Mouse (Mus musculus): ENCODE data around the gene Dpp6. TPM values are rescaled to one million over a fixed set of nuclear protein-coding genes. Genes with fewer than 3 reads are reported as not detected.
A peak's percentile ranks its signal among the peaks of the same experiment; 100 is the strongest.

Gene Dpp6
- polyA plus RNA-seq, 1 experiment from 2014 or later = 15.0 TPM

DNA sequence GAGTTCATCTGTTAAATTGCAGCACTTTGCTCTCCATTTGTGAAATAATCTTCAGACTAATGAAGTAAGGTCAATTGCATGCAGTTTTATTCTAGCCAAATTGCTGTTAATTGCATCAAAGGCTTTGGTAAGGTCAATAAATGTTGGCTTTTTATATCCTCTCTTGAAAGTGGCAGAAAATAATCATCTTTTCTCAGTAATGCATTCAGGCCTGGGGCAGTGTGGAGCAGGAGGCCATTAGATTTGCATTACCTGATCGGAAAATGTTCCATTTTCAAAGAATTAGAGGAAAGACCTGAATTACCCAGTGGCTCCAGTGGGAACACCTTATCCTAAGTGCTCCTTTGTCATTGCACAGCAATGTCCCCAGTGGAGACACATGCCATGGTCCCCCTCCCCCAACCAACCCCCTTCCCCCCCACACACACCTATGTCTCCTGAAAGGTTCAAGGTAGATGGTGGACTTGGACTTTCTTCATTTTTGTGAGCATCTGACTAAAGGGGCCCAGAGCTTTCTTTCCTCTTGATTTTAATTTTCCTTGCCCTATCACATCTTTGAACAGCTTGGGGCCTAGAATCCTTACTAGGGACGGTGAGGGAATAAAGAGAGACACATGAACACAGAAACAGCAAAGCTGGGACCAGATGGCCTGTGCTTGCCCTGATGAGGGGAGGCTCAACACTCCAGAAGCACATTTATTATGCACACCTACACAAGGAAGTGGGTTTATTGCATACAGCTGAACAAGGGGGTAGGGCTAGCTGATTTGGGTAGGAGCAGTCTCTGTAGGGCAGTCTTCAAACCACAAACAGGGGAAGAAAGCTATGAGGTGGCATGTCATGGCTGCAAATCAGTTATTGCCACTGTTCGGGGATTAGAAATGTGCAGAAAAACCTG is 506.1 kb downstream of the Dpp6 start:
- no peak overlapping the region for H3K27ac ChIP-seq
- WGBS = 77% methylated on average over 3 of the region's 3 CpGs
- H3K36me3 ChIP-seq (replicated peaks) = no peaks in the 10 kb centered on the region
- H3K9ac ChIP-seq = no peak overlapping the region
- no peaks in the 10 kb centered on the region for H3K27me3 ChIP-seq
- no peaks in the 10 kb centered on the region for H3K9me3 ChIP-seq
- 0 out of 2 replicates have a peak, but pooled peaks have one; percentile 30 for ATAC-seq (ENCODE audit: low FRiP score)
- no peak overlapping the region for H3K4me2 ChIP-seq
- H3K4me3 ChIP-seq (replicated peaks) = no peak overlapping the region
- no peaks in the 10 kb centered on the region for H3K4me1 ChIP-seq

DNA sequence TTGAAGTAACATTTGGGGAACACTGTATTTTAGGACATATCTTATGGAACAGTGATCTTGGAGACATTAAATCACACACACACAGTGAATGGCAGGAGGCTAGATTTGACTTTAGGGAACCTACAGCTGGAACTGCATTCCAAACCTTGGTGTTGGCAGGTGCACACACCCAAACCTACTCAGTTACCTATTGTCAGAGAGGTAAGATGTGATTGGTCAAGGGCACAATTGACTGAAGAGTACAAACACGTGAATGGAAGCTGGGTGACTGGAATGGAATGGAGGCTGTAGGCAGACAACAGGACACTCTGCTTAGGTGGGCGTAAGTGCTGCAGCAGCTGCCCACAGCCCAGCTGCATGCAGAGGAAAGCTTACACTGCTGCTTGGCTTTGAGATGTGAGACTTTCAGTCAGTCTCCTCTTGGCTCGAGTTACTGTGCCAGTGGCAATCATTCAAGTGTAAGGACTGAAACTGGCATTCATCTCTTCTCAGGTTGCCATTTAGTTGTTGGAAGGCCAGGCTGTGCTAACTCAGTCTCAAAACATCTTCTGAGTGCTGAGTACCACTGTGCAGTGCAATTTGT is 507.4 kb downstream of the Dpp6 start:
- Histone ChIP-seq H3K4me2 (no peak overlapping the region), H3K36me3 (replicated peaks) (no peaks in the 10 kb centered on the region), H3K4me3 (replicated peaks) (no peak overlapping the region), H3K9me3 (no peaks in the 10 kb centered on the region), H3K4me1 (no peaks in the 10 kb centered on the region), H3K9ac (no peak overlapping the region), H3K27me3 (no peaks in the 10 kb centered on the region), H3K27ac (no peak overlapping the region)
- 63% methylated on average over 3 of the region's 3 CpGs for WGBS
- ATAC-seq (ENCODE audit: low FRiP score) = no peak

- ATAC-seq (ENCODE audit: low FRiP score) = no peak
- Histone ChIP-seq H3K36me3 (replicated peaks) (no peaks in the 10 kb centered on the region), H3K4me1 (peaks cover 8% of the 10 kb centered on the region; the same call in 1 of the 2 replicates), H3K4me3 (replicated peaks) (no peak overlapping the region), H3K9ac (no peak overlapping the region), H3K9me3 (no peaks in the 10 kb centered on the region), H3K27me3 (no peaks in the 10 kb centered on the region), H3K4me2 (no peak overlapping the region), H3K27ac (no peak overlapping the region)
- WGBS = 76% methylated on average over 2 of the region's 2 CpGs
Measured at GRCm38 (mm10) chr5:27336698-27337097, 519.7 kb downstream of the Dpp6 start.

DNA sequence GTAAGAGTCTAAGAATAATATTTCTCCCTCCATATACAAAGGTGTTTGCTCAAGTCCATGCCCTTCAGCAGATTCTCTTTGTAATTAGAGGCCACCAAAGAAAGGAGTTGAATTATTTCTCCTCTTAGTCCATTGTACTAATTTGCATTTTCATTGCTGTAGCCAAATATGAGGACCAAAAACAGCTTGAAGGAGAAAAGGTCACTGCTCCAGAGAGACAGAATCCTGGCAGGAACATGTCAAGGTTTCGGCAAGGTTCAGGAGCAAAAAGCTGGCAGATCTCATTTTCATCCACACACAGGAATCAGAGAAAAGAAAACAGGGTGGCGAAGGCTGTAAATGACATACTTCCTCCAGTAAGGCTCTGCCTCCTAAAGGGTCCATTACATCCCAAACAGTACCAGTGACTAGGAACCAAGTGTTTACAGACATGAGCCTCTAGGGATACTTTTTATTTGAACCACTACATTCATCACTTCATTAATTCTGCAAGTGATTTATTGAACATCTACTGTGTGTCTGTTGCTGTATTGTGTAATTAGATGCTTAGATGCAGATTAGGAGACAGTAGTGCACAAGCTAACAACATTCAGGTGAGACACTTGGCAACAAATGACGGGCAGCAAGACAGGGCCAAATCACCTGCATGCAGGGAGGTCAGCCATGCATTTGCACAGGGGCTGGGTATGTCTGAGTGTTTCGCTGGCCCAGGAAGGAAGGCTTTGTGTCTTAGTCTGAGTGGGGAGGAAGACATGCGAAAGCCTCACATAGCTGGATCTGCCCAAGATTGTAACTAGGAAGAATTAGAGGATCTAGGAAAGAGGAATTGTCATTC is 522.4 kb downstream of the Dpp6 start:
- Histone ChIP-seq H3K9me3 (no peaks in the 10 kb centered on the region), H3K4me2 (no peak overlapping the region), H3K4me3 (replicated peaks) (no peak overlapping the region), H3K27me3 (no peaks in the 10 kb centered on the region), H3K9ac (no peak overlapping the region), H3K36me3 (replicated peaks) (no peaks in the 10 kb centered on the region), H3K4me1 (peaks cover 8% of the 10 kb centered on the region; the same call in 1 of the 2 replicates), H3K27ac (no peak overlapping the region)
- 83% methylated on average over 5 of the region's 5 CpGs for WGBS
- ATAC-seq (ENCODE audit: low FRiP score) = no peak

DNA sequence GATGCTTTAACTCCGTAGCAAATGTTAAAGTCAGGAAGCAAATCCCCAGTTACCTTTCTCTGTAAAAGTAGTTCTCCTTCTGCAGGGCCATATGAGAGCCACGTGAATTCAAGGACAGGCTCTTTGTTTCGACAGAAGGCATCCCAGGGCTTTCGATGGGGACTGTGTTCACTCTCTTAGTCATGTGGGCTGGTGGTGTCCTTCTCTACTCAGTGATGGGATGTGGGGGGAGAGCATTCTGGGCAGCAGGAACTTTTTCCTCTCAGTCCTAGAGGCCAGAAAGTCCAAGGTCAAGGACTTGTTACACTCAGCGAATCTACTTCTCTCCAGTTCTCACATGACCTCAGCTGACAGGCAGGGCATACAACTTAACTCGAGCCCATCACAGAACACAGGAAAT is 525.3 kb downstream of the Dpp6 start:
- no peak for ATAC-seq (ENCODE audit: low FRiP score)
- WGBS = 80% methylated on average over 6 of the region's 6 CpGs
- no peak overlapping the region for H3K4me3 ChIP-seq (replicated peaks)
- H3K4me2 ChIP-seq = no peak overlapping the region
- H3K27me3 ChIP-seq = no peaks in the 10 kb centered on the region
- H3K4me1 ChIP-seq = peaks cover 8% of the 10 kb centered on the region; the same call in 1 of the 2 replicates
- no peak overlapping the region for H3K9ac ChIP-seq
- H3K36me3 ChIP-seq (replicated peaks) = no peaks in the 10 kb centered on the region
- H3K27ac ChIP-seq = no peak overlapping the region
- H3K9me3 ChIP-seq = no peaks in the 10 kb centered on the region

DNA sequence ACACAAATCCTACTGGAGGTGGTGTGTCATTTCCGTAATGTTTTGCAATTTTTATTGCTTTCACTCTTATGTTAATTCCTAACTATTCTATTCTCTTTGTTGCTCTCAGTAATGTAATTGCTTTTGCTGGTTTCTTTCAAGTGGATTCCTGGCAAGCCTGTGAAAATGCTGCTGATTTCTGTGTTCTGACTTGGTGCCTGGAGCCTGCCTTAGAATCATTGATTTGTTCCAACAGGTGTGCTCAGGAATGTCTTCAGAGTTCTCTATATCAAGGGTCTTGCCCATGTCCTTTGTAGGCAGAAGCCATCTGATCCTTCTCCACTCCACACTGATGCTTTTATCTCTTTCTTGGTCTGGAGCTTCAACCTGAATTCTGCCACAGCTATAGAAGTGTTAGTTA is 526.6 kb downstream of the Dpp6 start:
- Histone ChIP-seq H3K4me2 (no peak overlapping the region), H3K27ac (no peak overlapping the region), H3K9ac (no peak overlapping the region), H3K4me1 (peaks cover 11% of the 10 kb centered on the region), H3K4me3 (replicated peaks) (no peak overlapping the region), H3K9me3 (no peaks in the 10 kb centered on the region), H3K36me3 (replicated peaks) (no peaks in the 10 kb centered on the region), H3K27me3 (no peaks in the 10 kb centered on the region)
- no peak for ATAC-seq (ENCODE audit: low FRiP score)
- 84% methylated on average over 1 of the region's 1 CpGs for WGBS

DNA sequence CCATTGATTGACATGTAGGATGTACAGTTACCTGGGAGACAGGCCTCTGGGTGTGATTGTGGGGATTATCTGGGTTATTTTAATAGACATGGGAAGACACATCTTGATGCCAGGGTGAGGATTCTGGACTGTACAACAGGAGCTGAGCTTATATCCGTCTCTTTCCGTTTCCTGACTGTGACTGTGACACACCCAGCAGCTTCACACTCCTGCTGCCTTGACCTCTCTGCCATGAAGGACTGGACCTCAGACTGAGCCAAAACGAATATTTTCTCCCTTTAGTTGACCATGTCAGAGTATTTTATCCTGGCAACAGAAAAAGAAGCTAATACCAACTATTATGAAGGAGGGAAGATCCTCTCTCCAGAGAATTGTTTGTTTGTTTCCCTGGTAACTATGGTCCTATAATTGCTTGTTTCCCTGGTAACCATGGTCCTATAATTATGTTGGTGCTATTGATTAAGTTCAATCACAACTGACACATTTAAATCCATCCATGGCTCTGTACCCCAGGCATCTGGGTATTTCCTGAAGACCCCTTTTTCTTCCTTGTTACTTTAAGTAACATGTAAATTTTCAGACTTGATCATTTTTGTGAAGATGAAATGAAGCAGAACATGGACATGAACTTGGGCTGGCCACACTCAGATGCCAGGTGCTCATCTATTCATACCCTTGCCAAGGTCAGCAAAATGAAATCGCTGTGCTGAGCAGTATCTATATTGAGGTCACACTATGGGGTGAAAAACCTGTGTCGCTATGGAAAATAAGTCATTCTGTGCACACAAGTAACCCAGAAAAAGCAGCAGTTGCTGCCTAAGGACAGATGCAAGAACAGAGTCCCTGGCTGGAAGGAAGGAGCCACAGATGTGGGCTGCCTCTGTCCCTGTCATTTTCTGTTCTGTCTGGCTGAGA is 531.4 kb downstream of the Dpp6 start:
- H3K4me2 ChIP-seq = no peak overlapping the region
- peak overlapping the region; percentile 50; the same call in 1 of the 2 replicates for H3K27ac ChIP-seq
- H3K9ac ChIP-seq = no peak overlapping the region
- H3K9me3 ChIP-seq = no peaks in the 10 kb centered on the region
- no peak overlapping the region for H3K4me3 ChIP-seq (replicated peaks)
- no peak for ATAC-seq (ENCODE audit: low FRiP score)
- H3K4me1 ChIP-seq = peaks cover 10% of the 10 kb centered on the region
- 53% methylated on average over 5 of the region's 5 CpGs for WGBS
- H3K27me3 ChIP-seq = no peaks in the 10 kb centered on the region
- H3K36me3 ChIP-seq (replicated peaks) = no peaks in the 10 kb centered on the region

- H3K4me1 ChIP-seq = no peaks in the 10 kb centered on the region
- H3K9me3 ChIP-seq = no peaks in the 10 kb centered on the region
- no peak overlapping the region for H3K9ac ChIP-seq
- 72% methylated on average over 3 of the region's 3 CpGs for WGBS
- no peak overlapping the region for H3K27ac ChIP-seq
- H3K4me2 ChIP-seq = no peak overlapping the region
- ATAC-seq (ENCODE audit: low FRiP score) = no peak
- H3K4me3 ChIP-seq (replicated peaks) = no peak overlapping the region
- no peaks in the 10 kb centered on the region for H3K36me3 ChIP-seq (replicated peaks)
- no peaks in the 10 kb centered on the region for H3K27me3 ChIP-seq
Measured at GRCm38 (mm10) chr5:27357630-27358029, 540.6 kb downstream of the Dpp6 start.

GRCm38 (mm10) chr5:27365946-27366345 is 548.9 kb downstream of the Dpp6 start:
- Histone ChIP-seq H3K4me3 (replicated peaks) (no peak overlapping the region), H3K27ac (no peak overlapping the region), H3K4me1 (no peaks in the 10 kb centered on the region), H3K9me3 (no peaks in the 10 kb centered on the region), H3K27me3 (no peaks in the 10 kb centered on the region), H3K9ac (no peak overlapping the region), H3K4me2 (no peak overlapping the region), H3K36me3 (replicated peaks) (no peaks in the 10 kb centered on the region)
- 70% methylated on average over 2 of the region's 2 CpGs for WGBS
- ATAC-seq (ENCODE audit: low FRiP score) = no peak

DNA sequence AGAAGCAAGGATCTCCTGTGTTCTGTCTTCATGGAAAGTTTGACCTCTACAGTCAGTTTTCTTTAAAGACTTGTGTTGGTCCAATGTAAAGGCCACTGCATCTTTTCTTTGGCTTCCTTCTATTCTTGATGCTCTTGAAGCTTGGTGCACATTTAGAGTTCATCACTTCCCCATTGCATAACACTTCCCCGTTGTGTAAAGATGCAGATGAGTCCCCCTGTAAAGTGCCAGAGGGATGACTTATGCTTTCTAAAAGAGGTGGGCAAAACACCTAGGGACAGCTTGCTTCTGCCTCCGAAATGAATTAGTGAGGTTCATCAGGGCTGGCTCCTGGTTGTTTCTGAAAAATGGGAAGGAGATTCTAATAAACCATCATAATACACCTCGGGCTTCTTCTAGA is 553.8 kb downstream of the Dpp6 start:
- WGBS = 81% methylated on average over 3 of the region's 3 CpGs
- no peak for ATAC-seq (ENCODE audit: low FRiP score)

GRCm38 (mm10) chr5:27373931-27374330 is 556.9 kb downstream of the Dpp6 start:
- Histone ChIP-seq H3K27me3 (no peaks in the 10 kb centered on the region), H3K4me3 (replicated peaks) (no peak overlapping the region), H3K27ac (no peak overlapping the region), H3K4me2 (no peak overlapping the region), H3K9me3 (no peaks in the 10 kb centered on the region), H3K9ac (no peak overlapping the region), H3K36me3 (replicated peaks) (no peaks in the 10 kb centered on the region), H3K4me1 (no peaks in the 10 kb centered on the region)
- 88% methylated on average over 1 of the region's 1 CpGs for WGBS
- ATAC-seq (ENCODE audit: low FRiP score) = no peak

More for the DNA sequence above, 553.8 kb downstream of the Dpp6 start:
- Histone ChIP-seq H3K27me3 (no peaks in the 10 kb centered on the region), H3K9ac (no peak overlapping the region), H3K4me1 (no peaks in the 10 kb centered on the region), H3K4me2 (no peak overlapping the region), H3K9me3 (no peaks in the 10 kb centered on the region), H3K36me3 (replicated peaks) (no peaks in the 10 kb centered on the region), H3K27ac (no peak overlapping the region), H3K4me3 (replicated peaks) (no peak overlapping the region)
